Mouse (Mus musculus): Measurements from ENCODE around the gene Igsf3. TPM values are rescaled to one million over a fixed set of nuclear protein-coding genes. Genes with fewer than 3 reads are reported as not detected.

Gene Igsf3
- polyA plus RNA-seq, 1 experiment from 2014 or later: 79.1 TPM

DNA sequence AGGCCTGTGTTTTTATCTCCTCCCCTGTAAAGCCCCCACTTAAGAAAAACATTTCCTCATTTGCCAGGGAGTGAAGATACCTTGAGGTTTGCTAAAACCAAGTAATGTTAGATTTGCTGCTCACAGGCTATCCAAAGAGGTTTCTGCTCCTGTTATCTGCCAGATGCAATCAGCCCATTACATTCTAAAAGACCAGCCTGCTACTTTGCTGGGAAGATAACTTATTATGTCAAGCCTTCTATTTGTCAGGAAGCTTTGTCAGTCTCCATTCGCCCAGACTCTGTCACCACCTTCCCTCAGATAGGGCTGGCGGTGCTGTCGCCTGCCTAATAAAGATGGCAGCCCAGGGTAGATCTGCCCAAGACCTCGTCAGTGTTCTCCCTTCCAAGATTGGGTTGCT is 59.6 kb downstream of the Igsf3 start:
- Histone ChIP-seq H3K36me3 (peaks cover 75% of the 10 kb centered on the region), H3K27ac (no peak overlapping the region), H3K4me3 (replicated peaks) (no peak overlapping the region), H3K9ac (replicated peaks) (no peak overlapping the region), H3K27me3 (no peaks in the 10 kb centered on the region), H3K9me3 (no peaks in the 10 kb centered on the region), H3K4me2 (replicated peaks) (no peak overlapping the region), H3K4me1 (replicated peaks) (0 out of 2 replicates have a peak, but pooled peaks cover 6% of the 10 kb centered on the region)
- 83% methylated on average over 4 of the region's 4 CpGs for WGBS
- no peak for ATAC-seq

DNA sequence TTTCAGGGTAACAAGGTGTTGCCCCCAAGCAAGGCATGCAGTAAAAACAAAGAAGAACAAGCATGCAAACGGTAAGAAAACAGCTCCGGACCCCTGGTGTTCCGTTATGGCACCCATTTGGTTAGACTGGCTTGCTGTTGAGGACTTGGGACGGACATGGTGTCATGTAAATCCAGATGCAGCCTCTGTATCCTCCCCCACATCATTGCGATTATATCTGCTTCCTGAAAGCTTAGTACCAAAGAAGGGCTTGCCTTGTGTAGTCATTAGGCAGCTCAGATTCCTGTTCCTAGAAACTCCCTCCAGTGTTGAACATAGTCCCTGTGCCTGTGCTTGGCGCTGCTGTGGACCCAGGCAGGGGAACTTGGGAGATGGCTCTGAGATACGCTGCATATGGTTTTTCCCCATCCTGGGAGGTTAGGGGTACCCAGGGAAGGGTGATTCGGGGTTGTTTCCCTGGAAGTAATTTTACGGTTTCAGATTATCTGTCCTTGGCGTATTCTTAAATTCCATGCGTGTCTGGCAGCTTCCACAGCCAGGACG is 60.2 kb downstream of the Igsf3 start:
- peaks cover 74% of the 10 kb centered on the region for H3K36me3 ChIP-seq
- H3K4me1 ChIP-seq (replicated peaks): 0 out of 2 replicates have a peak, but pooled peaks cover 6% of the 10 kb centered on the region
- 82% methylated on average over 12 of the region's 12 CpGs for WGBS
- H3K27me3 ChIP-seq: no peaks in the 10 kb centered on the region
- H3K27ac ChIP-seq: no peak overlapping the region
- no peak overlapping the region for H3K9ac ChIP-seq (replicated peaks)
- no peak overlapping the region for H3K4me3 ChIP-seq (replicated peaks)
- H3K9me3 ChIP-seq: no peaks in the 10 kb centered on the region
- no peak overlapping the region for H3K4me2 ChIP-seq (replicated peaks)
- no peak for ATAC-seq

DNA sequence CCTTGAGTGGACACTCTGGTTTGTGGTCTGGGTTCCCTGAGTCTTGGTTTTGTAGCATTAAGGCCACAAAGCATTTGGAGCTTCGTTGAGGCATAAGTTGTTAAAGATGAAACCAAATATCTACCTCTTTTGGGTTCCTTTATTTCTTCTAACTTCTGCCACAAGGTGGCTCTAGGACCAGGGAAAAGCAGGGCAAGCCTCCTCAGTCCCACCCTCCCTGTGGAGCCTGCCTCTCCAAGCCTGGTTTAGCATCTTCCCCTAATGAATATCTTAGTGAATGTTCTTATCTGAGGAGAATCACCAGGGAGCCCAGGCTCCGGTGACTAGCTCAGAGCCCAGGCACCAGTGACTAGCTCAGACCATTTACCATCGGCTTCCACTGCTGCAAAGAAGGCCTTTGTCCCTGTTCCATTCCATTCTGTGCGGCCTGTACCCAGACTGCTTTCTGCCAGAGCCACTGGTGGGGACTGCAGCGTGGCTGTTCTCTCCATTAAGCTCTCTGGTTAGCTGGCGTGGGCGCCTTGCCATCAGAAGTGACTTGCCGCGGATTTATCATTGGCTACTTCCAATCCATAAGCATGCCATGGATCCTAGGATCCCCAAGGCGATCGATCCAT is 66.5 kb downstream of the Igsf3 start:
- ATAC-seq: peak; percentile 41; the same call in 1 of the 2 replicates
- WGBS: 72% methylated on average over 11 of the region's 11 CpGs

GRCm38 (mm10) chr3:101444437-101444836 is 67.6 kb downstream of the Igsf3 start:
- H3K27ac ChIP-seq: 0 out of 2 replicates have a peak overlapping the region, but pooled peaks have one; percentile 12

More for the DNA sequence above, 66.5 kb downstream of the Igsf3 start:
- Histone ChIP-seq H3K9ac (replicated peaks) (no peak overlapping the region), H3K36me3 (peaks cover 37% of the 10 kb centered on the region), H3K27ac (peak overlapping the region; percentile 68; the same call in 1 of the 2 replicates), H3K27me3 (no peaks in the 10 kb centered on the region), H3K4me3 (replicated peaks) (no peak overlapping the region), H3K4me2 (replicated peaks) (no peak overlapping the region), H3K9me3 (no peaks in the 10 kb centered on the region), H3K4me1 (replicated peaks) (peaks cover 19% of the 10 kb centered on the region)

DNA sequence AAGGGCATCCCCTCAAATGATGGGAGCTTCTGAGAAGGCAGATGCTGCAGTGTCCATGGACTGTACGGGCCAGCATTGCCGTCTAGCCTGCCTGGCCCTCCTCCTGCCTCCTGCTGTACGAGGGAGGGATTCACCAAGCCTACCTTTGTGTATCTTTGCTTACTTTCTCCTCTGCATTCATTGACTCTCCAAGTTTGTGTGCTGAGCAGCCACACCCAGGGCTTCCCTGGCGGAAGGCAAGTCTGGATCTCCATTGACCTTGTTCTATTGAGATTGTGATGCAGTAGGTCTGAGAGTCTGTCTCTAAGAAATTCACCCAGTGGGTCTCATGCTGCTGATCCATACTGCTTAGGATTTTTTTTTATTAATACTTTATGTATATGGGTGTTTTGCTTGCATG is 70.4 kb downstream of the Igsf3 start:
- Histone ChIP-seq H3K4me3 (replicated peaks) (no peak overlapping the region), H3K4me1 (replicated peaks) (peaks cover 31% of the 10 kb centered on the region), H3K27ac (no peak overlapping the region), H3K9me3 (no peaks in the 10 kb centered on the region), H3K27me3 (no peaks in the 10 kb centered on the region), H3K36me3 (peaks cover 15% of the 10 kb centered on the region), H3K4me2 (replicated peaks) (no peak overlapping the region), H3K9ac (replicated peaks) (no peak overlapping the region)
- no peak for ATAC-seq
- WGBS: 77% methylated on average over 4 of the region's 4 CpGs

More at GRCm38 (mm10) chr3:101444437-101444836, 67.6 kb downstream of the Igsf3 start:
- H3K4me3 ChIP-seq (replicated peaks): no peak overlapping the region
- 73% methylated on average over 8 of the region's 8 CpGs for WGBS
- peak; percentile 32; the same call in 1 of the 2 replicates for ATAC-seq
- no peaks in the 10 kb centered on the region for H3K9me3 ChIP-seq
- peaks cover 29% of the 10 kb centered on the region for H3K4me1 ChIP-seq (replicated peaks)
- H3K9ac ChIP-seq (replicated peaks): no peak overlapping the region
- no peaks in the 10 kb centered on the region for H3K27me3 ChIP-seq
- no peak overlapping the region for H3K4me2 ChIP-seq (replicated peaks)
- H3K36me3 ChIP-seq: peaks cover 26% of the 10 kb centered on the region

- no peak overlapping the region for H3K4me2 ChIP-seq (replicated peaks)
- peak; percentile 40; the same call in 1 of the 2 replicates for ATAC-seq
- H3K27ac ChIP-seq: 0 out of 2 replicates have a peak overlapping the region, but pooled peaks have one; percentile 30
- no peak overlapping the region for H3K9ac ChIP-seq (replicated peaks)
- H3K36me3 ChIP-seq: peaks cover 30% of the 10 kb centered on the region
- peaks cover 24% of the 10 kb centered on the region for H3K4me1 ChIP-seq (replicated peaks)
- 67% methylated on average over 3 of the region's 3 CpGs for WGBS
- no peaks in the 10 kb centered on the region for H3K9me3 ChIP-seq
- H3K27me3 ChIP-seq: no peaks in the 10 kb centered on the region
- no peak overlapping the region for H3K4me3 ChIP-seq (replicated peaks)
Observed at GRCm38 (mm10) chr3:101448765-101449164, 71.9 kb downstream of the Igsf3 start.

- H3K9me3 ChIP-seq: no peaks in the 10 kb centered on the region
- H3K27ac ChIP-seq: no peak overlapping the region
- H3K4me3 ChIP-seq (replicated peaks): no peak overlapping the region
- no peaks in the 10 kb centered on the region for H3K27me3 ChIP-seq
- no peak overlapping the region for H3K9ac ChIP-seq (replicated peaks)
- WGBS: 91% methylated on average over 31 of the region's 31 CpGs
- H3K4me2 ChIP-seq (replicated peaks): no peak overlapping the region
- no peak for ATAC-seq
- peaks cover 16% of the 10 kb centered on the region for H3K4me1 ChIP-seq (replicated peaks)
- H3K36me3 ChIP-seq: peaks cover 51% of the 10 kb centered on the region
Observed at GRCm38 (mm10) chr3:101450811-101451428, 74.0 kb downstream of the Igsf3 start.

DNA sequence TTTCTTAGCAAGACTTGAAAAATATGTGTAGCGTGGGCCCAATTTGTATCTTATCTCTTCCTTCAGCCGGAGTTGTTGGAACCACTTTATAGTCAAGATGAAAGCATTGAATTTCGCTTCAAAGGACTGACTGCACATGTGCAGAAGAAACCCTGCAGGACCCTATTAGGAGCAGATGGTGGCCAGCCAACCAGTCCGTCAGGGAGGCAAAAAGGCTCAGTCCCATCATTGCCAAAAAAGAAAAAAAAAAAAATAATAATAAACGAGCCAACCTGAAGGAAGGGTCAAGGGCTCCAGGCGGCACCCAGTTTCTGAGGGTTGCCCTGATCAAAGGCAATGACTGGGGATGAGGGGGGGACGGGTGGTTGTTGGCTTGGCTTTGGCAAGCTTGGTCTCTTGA is 83.7 kb downstream of the Igsf3 start:
- H3K36me3 ChIP-seq: peaks cover 43% of the 10 kb centered on the region
- H3K4me2 ChIP-seq (replicated peaks): no peak overlapping the region
- H3K4me1 ChIP-seq (replicated peaks): peaks cover 30% of the 10 kb centered on the region
- 60% methylated on average over 7 of the region's 7 CpGs for WGBS
- no peak overlapping the region for H3K4me3 ChIP-seq (replicated peaks)
- no peak for ATAC-seq
- H3K27me3 ChIP-seq: no peaks in the 10 kb centered on the region
- H3K9me3 ChIP-seq: peaks cover 6% of the 10 kb centered on the region; the same call in 1 of the 2 replicates
- H3K27ac ChIP-seq: peak overlapping the region; percentile 88
- no peak overlapping the region for H3K9ac ChIP-seq (replicated peaks)

GRCm38 (mm10) chr3:101461046-101461445 is 84.2 kb downstream of the Igsf3 start:
- Histone ChIP-seq H3K4me2 (replicated peaks) (no peak overlapping the region), H3K4me1 (replicated peaks) (peaks cover 30% of the 10 kb centered on the region), H3K9ac (replicated peaks) (0 out of 2 replicates have a peak overlapping the region, but pooled peaks have one; percentile 44), H3K27me3 (no peaks in the 10 kb centered on the region), H3K9me3 (peaks cover 6% of the 10 kb centered on the region; the same call in 1 of the 2 replicates), H3K36me3 (peaks cover 39% of the 10 kb centered on the region), H3K27ac (peak overlapping the region; percentile 88), H3K4me3 (replicated peaks) (no peak overlapping the region)
- WGBS: 35% methylated on average over 7 of the region's 7 CpGs
- peak; percentile 32; the same call in 1 of the 2 replicates for ATAC-seq

DNA sequence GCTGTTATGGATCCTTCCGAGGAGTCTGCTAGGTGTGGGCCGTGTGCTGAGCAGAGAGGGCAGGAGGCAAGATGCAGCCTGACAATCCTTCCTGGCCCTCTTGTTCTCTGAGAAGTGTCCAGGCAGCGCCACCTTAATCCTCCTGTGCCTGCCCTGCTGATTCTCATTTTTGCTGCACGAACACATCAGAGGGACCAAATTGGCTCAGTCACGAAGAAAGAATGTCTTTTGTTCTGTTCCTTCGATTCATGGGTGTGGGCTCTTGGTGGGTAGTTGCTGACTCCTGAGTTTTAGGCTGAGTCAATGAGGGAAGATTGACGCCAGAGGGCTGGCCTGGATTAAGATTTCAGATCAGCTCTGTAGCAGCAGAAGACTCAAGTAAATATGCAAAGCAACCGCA is 84.9 kb downstream of the Igsf3 start:
- Histone ChIP-seq H3K36me3 (peaks cover 31% of the 10 kb centered on the region), H3K27ac (peak overlapping the region; percentile 88), H3K9me3 (peaks cover 6% of the 10 kb centered on the region; the same call in 1 of the 2 replicates), H3K4me2 (replicated peaks) (no peak overlapping the region), H3K4me1 (replicated peaks) (peaks cover 30% of the 10 kb centered on the region), H3K27me3 (no peaks in the 10 kb centered on the region), H3K4me3 (replicated peaks) (no peak overlapping the region), H3K9ac (replicated peaks) (peak overlapping the region; percentile 44)
- WGBS: 7% methylated on average over 8 of the region's 8 CpGs
- peak; percentile 46 for ATAC-seq

GRCm38 (mm10) chr3:101462294-101462693 is 85.4 kb downstream of the Igsf3 start:
- peaks cover 30% of the 10 kb centered on the region for H3K36me3 ChIP-seq
- peaks cover 30% of the 10 kb centered on the region for H3K4me1 ChIP-seq (replicated peaks)
- H3K4me2 ChIP-seq (replicated peaks): no peak overlapping the region
- peak; percentile 69 for ATAC-seq
- H3K9ac ChIP-seq (replicated peaks): no peak overlapping the region
- WGBS: 14% methylated on average over 5 of the region's 5 CpGs
- peak overlapping the region; percentile 88 for H3K27ac ChIP-seq
- H3K27me3 ChIP-seq: no peaks in the 10 kb centered on the region
- peaks cover 6% of the 10 kb centered on the region; the same call in 1 of the 2 replicates for H3K9me3 ChIP-seq
- H3K4me3 ChIP-seq (replicated peaks): no peak overlapping the region

DNA sequence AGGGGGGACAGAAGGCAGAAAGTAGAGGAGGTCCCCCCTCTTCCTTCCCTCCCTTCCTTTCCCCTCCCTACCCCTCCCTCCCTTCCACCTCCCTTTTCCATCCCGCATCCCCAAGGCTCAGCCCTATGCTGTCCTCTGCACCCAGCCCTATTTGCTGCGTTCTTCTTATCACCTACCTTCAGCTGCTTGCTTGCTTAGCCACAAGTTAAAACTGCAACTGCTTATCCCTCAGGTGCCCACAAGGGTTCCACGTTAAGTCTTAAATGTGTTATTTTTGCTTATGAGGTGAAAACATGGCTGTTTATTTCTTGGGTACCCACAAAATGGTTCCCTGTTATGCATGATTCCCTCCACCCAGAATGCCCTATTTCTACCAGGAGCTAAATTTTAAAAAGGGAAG is 86.6 kb downstream of the Igsf3 start:
- Histone ChIP-seq H3K36me3 (peaks cover 18% of the 10 kb centered on the region), H3K4me3 (replicated peaks) (no peak overlapping the region), H3K4me1 (replicated peaks) (peaks cover 36% of the 10 kb centered on the region), H3K9ac (replicated peaks) (no peak overlapping the region), H3K4me2 (replicated peaks) (no peak overlapping the region), H3K9me3 (peaks cover 6% of the 10 kb centered on the region; the same call in 1 of the 2 replicates), H3K27me3 (no peaks in the 10 kb centered on the region), H3K27ac (no peak overlapping the region)
- 80% methylated on average over 3 of the region's 3 CpGs for WGBS
- ATAC-seq: no peak; the same call in 1 of the 2 replicates
